Mouse (Mus musculus) cortical plate, adult 2 months (tissue): ENCODE measurements at regions not wholly inside any gene's neighbourhood (a gene's known extent, or its start where the extent isn't known, plus 50 kb on each side); places are given as distances from the start of the nearest gene placed in this dataset.
"Not testable (repeated sequence)": the region's sequence is repeated elsewhere in the genome, so short reads cannot be mapped to it uniquely, and the experiment has no call there.

Experiments used
- H3K27ac ChIP-seq: fragments of 200-500 bp; 2 replicates; pipeline ENCODE4 v1.5.1; 2012; ENCODE audit warnings: low read length, control low read depth, inconsistent platforms; ENCODE audit not compliant: insufficient read depth
- H3K4me1 ChIP-seq: fragments of 200-500 bp; 2 replicates; pipeline ENCODE4 v1.6.1; 2011; ENCODE audit warnings: low read length; ENCODE audit not compliant: control insufficient read depth, insufficient read depth
- H3K4me3 ChIP-seq: fragments of 200-500 bp; 2 replicates; pipeline ENCODE4 v1.5.1; 2011; ENCODE audit warnings: mild to moderate bottlenecking, low read length, control low read depth; ENCODE audit not compliant: insufficient read depth
- CTCF ChIP-seq: fragments of 200-500 bp; IDR thresholded peaks from 2 replicates; pipeline ENCODE4 v1.5.1; 2011; ENCODE audit warnings: mild to moderate bottlenecking, control low read depth, low read length; ENCODE audit not compliant: insufficient read depth; ENCODE audit errors: extremely low read depth
- POLR2A ChIP-seq: fragments of 200-500 bp; IDR thresholded peaks from 2 replicates; pipeline ENCODE4 v1.6.1; 2011; ENCODE audit warnings: mild to moderate bottlenecking, low read length, control low read depth; ENCODE audit not compliant: insufficient read depth; ENCODE audit errors: extremely low read depth

DNA sequence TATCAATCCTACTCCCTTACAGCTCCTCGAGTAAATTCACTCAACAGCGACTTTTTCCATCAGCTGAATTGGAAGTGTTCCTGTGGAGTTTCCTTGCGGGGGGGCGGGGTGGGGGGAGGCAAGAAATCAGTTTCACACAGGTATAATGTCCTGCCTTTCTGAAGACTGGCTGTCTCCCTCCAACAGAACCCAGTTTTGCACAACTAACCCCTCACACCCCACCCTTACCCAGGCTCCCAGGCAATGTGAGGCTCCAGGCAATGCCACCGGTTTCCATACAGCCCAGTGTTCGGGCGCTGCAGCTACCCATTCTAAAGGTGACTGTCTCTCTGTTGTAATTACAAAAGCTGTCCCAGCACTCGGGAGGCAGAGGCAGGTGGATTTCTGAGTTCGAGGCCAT, 95.1 kb upstream of the Map3k1 start:
- Histone ChIP-seq H3K27ac (no peak overlapping the region), H3K4me3 (no peak overlapping the region), H3K4me1 (peaks cover 1% of the 10 kb centered on the region; the same call in 1 of the 2 replicates)
- TF ChIP-seq CTCF = no peak
- no peak for TF ChIP-seq POLR2A

DNA sequence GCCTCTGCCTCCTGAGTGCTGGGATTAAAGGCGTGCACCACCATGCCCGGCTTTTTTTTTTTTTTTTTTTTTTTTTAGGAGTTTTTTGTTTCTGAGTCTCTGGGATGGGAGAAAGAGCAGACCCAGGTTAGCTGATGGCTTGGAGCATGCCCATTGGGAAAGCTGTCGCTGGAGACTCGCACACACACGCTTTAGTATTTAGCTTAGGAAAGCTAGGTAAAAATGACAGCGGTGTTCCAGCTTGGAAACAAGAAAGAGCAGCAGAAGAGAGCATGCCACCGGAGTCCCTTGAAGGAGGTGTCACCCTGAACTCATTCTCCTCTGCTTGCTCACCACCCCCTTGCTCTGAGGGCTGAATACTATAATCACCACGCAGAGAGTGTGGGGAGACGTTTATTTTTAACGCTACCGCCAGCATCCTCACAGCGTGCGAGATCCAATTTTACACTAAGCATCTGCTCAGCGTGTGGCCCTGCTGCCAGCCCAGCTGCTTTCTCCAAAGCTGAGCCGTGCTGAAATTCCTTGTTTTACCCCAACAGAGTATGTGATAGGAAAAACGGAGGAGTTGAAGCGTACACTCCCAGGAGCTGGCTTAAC, 95.9 kb upstream of the Map3k1 start:
- Histone ChIP-seq H3K27ac (no peak overlapping the region), H3K4me1 (peaks cover 1% of the 10 kb centered on the region; the same call in 1 of the 2 replicates), H3K4me3 (no peak overlapping the region)
- TF ChIP-seq CTCF (no peak), POLR2A (no peak)

DNA sequence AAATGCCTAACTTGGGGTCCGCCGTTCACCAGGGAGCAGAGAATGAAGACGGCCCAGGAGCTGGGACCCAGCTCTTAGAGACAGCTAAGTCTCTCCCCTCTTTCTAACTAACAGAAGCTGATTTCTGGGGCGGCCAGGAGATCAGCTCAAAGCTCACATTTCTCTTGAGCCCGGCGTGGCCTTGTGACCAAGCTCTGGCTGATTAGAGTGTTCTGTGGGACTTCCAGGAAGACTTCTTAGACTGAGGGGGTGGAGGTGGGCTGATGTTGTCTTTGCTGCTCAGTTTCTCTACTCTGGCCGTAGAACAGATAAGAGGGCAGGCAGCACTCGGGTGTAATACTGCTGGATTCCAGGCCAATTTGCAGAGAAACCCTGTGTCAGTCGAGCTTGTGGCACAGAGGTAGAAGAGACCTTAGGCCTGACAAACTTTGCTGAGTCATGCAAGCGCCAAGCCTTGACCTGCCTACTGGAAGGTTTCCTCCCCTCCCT, 96.5 kb upstream of the Map3k1 start:
- TF ChIP-seq CTCF (no peak), POLR2A (no peak)
- no peak overlapping the region for H3K4me3 ChIP-seq
- H3K4me1 ChIP-seq = peaks cover 1% of the 10 kb centered on the region; the same call in 1 of the 2 replicates
- H3K27ac ChIP-seq = no peak overlapping the region

DNA sequence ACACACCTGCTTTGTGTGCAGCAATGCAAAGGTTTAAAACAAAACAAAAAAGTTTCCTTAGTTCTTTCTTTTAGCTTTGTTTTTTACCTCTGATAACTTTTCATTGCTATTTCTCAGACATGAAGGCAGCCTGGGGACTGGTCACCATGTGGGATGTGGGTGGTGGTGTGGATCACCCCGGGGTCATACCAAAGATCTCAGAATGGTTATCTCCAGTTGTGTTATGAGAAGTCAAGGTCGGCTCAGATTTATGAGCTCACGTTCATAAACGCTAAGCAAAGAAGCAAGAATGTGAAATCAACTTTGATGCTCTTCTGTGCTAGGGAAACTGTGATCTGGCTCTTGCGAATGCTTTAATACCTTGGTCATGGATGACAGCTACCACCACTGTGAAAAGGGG, 102.3 kb upstream of the Map3k1 start:
- no peak overlapping the region for H3K4me3 ChIP-seq
- TF ChIP-seq POLR2A (no peak), CTCF (no peak)
- no peaks in the 10 kb centered on the region for H3K4me1 ChIP-seq
- no peak overlapping the region for H3K27ac ChIP-seq

DNA sequence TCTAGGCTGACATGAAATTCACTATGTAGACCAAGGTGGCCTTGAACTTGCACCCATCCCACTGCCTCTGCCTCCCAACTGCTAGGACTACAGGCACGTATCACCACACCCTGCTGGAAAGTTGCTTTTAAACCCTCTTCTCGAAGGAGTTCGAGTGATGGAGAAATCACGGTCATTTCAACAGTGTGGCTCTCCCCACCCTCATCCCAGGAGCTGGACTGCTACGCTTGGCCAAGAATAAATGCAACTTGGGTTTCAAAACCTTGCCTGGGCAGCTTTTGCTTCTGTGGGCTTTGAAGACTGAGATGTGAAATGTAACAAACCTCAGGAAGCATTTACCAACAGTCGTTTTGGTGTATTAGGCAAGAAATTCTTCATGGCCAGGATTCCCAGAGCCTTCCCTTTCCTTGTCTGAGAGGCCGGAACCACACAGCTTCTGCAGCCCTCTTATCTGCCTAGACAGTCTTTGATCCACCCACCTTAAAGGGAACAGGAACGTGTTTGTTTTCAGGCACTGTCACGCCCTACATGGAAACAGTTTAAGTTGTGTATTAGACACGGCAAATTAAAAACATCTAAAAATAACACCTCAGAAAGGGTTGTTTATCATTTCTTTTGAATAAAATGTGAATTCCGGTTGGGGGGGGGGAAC, 103.0 kb upstream of the Map3k1 start:
- no peak overlapping the region for H3K4me3 ChIP-seq
- 0 out of 2 replicates have a peak overlapping the region, but pooled peaks have one; percentile 10 for H3K27ac ChIP-seq
- no peak for TF ChIP-seq POLR2A
- no peak for TF ChIP-seq CTCF
- H3K4me1 ChIP-seq = no peaks in the 10 kb centered on the region

DNA sequence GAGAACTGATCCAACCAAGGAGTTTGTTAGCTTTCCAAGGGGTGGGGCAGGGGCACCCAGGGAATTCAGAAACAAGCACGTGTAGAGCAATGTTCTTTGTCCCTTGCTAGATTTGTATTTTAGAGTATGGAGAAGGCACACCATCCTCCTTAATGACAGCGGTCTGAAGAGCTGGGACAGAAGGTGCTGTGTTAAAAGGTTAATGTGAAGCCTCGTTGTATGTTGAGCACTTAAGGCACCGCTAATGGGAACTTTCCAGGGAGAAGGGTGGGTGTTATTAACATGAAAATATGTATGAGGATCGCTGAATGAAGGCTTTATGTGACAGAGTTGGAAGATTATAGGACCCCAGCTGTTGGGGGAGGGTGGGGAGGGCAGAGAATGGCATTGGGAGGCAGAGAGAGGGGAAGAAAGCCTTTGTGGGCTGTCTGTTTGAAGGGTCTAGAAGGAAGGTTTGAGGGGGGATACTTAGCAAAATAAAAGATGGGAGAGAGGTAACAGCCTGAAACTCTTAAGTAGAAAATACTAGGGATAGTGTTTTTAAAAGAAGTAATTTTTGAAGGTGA, 105.6 kb upstream of the Map3k1 start:
- Histone ChIP-seq H3K4me1 (no peaks in the 10 kb centered on the region), H3K4me3 (no peak overlapping the region), H3K27ac (no peak overlapping the region)
- TF ChIP-seq POLR2A (no peak), CTCF (no peak)

DNA sequence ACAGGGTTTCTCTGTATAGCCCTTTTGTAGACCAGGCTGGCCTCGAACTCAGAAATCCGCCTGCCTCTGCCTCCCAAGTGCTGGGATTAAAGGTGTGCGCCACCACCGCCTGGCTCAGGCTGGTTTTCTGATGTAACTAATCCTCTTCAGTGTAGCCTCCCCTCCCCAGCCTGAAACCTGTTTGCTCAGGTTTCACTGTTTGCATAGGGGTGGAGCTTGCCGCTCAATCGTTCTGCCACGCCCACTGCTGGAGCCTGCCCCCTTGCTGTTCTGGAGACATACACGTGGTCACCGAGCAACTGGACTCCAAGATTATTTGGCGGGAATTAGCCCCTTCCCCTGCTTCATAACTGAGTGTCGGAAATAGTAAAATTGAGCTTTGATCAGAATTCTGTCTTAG, 110.6 kb upstream of the Map3k1 start:
- not testable (repeated sequence) for H3K4me3 ChIP-seq, H3K27ac ChIP-seq, H3K4me1 ChIP-seq

DNA sequence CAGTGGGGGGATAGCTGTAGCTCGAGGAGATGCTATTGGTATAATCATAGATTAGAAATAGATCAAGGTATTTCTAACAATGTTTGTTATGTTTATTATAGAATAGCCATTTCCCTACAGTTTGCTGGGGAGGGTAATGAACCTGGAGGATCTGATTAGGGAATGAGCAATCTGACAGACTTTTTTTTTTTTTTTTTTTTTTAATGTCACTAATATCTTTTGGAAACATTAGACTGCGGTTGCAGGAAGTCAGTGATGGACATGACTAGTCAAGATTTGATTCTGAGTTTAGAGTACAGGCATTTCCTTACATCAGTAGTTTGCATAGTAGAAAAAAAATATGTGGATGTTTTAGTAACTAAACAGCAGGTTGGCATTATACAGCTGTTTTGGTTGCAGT, 111.7 kb upstream of the Map3k1 start:
- Histone ChIP-seq H3K4me1 (no peaks in the 10 kb centered on the region), H3K4me3 (no peak overlapping the region), H3K27ac (no peak overlapping the region)
- TF ChIP-seq POLR2A (no peak), CTCF (no peak)

DNA sequence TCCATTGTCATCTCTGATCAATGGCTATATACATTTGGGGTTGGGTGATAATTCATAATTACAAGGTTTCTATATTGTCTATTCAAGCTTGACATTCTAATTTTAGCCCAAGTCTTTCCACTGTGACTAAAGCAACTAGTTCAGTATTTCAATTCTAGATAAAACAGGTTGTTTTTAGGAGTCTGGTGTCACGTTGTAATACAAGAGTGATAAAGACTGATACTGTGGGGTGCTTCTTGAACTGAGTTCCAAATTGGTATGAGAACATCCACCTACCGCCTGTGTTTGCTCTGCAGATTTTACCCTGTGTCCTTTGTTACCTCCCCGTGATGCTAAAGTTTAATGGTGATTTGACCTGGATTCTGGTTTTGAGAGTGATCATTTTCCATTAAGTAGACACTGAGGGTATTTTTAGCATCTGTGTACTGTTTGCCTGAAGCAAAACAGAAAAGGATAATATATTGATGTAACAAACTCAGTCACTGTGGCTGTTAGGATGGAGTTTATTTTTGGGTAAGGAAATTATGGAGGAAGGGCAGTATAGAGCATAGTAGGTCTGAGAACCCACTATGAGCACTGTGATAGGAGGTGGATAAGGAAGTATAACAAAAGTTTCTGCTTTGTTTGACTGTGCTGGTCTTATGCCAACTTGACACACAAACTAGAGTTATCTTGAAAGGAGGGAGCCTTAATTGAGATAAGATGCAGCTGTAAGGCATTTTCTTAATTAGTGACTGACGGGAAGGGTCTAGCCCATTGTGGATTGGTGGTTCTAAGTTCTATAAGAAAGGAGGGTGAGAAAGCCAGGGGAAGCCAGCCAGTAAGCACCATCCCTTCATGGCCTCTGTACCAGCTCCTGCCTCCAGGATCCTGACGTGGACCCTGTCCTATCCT, 112.6 kb upstream of the Map3k1 start:
- no peak overlapping the region for H3K27ac ChIP-seq
- H3K4me3 ChIP-seq = no peak overlapping the region
- no peak for TF ChIP-seq CTCF
- TF ChIP-seq POLR2A = no peak
- no peaks in the 10 kb centered on the region for H3K4me1 ChIP-seq

DNA sequence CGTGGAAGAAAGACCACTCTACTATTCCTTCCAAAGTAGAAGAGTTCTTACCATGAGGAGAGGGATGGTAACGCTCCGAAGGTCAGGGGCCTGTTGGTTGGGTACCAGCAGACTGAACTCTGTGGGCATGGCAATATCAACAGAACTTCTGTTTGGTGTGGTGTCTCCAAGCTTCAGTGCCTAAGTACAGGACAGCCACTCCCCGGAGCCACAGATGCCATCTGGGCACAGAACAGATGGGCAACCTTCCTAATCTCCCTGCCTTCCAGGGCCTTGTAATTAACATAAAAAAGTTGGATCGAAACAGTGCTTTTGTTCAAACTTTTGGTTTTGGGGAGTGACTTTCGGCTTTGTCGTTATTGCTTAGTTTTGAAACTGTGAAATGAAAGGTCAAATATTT, 116.6 kb upstream of the Map3k1 start:
- Histone ChIP-seq H3K27ac (no peak overlapping the region), H3K4me3 (no peak overlapping the region), H3K4me1 (no peaks in the 10 kb centered on the region)
- TF ChIP-seq CTCF = no peak
